Mouse (Mus musculus): ENCODE measurements around the gene Stau1. TPM values are rescaled to one million over a fixed set of nuclear protein-coding genes. Genes with fewer than 3 reads are reported as not detected.

The Stau1 gene
- polyA plus RNA-seq, 1 experiment from 2014 or later: 122 TPM

DNA sequence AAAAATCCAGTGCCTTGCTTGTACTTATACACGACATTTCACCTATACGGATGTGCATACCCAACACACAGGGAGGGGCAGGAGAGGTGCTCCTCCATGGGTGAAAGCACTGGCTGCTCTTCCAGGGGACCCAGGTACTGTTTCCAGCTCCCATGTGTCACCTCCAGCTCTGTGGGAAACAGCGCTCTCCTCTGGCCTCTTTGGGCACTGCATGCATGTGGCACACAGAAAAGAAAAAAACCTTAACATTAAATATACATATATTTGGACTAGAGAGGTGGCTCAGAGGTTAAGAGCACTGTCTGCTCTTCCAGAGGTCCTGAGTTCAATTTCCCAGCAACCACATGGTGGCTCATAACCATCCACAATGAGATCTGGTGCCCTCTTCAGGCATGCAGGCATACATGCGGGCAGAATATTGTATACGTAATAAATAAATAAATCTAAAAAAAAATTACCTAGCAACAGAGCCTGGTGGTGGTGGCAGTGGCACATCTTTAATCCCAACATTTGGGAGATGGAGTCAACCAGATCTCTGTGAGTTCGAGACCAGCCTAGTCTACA lies 92.3 kb downstream of the Stau1 start:
- no peaks in the 10 kb centered on the region for H3K27me3 ChIP-seq (replicated peaks)
- WGBS: 92% methylated on average over 6 of the region's 6 CpGs
- ATAC-seq (replicated peaks): no peak
- no peaks in the 10 kb centered on the region for H3K9me3 ChIP-seq
- H3K9ac ChIP-seq: no peak overlapping the region
- peaks cover 11% of the 10 kb centered on the region for H3K4me1 ChIP-seq
- H3K4me3 ChIP-seq: no peak overlapping the region
- H3K4me2 ChIP-seq: no peak overlapping the region
- H3K36me3 ChIP-seq (replicated peaks): no peaks in the 10 kb centered on the region
- no peak overlapping the region for H3K27ac ChIP-seq

DNA sequence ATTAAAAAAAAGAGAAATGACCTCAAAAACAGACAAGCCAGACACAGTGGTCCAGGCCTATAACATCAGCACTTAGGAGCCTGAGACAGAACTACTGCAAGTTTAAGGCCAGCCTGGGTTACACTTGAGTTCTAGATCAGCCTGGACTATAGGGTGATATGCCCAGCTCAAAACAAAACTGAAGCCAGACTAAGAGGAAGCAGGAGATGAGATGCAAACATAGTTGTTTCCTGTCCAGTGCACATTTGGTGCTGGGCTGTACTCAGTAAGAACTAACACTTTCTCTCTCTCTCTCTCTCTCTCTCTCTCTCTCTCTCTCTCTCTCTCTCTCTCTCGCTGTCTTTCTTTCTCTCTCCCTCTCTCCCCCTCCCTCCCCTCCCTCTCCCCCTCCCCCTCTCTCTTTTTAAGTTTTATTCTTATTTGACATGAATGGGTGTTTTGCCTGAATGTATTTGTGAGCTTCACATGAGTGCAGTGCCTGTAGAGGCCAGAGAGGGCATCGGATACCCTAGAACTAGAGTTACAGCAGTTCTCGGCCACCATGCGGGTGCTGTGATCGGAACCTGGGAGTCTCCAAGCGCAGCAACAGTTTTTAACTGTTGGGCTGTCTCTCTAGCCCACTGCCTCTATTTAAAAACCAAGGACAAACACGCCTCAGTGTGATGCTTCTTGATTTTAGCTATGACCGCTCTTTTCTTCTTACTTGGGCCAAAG lies 95.2 kb downstream of the Stau1 start:
- no peak overlapping the region for H3K9ac ChIP-seq
- no peaks in the 10 kb centered on the region for H3K9me3 ChIP-seq
- H3K4me3 ChIP-seq: no peak overlapping the region
- no peaks in the 10 kb centered on the region for H3K4me1 ChIP-seq
- H3K4me2 ChIP-seq: no peak overlapping the region
- no peaks in the 10 kb centered on the region for H3K27me3 ChIP-seq (replicated peaks)
- 88% methylated on average over 8 of the region's 8 CpGs for WGBS
- no peaks in the 10 kb centered on the region for H3K36me3 ChIP-seq (replicated peaks)
- ATAC-seq (replicated peaks): no peak
- no peak overlapping the region for H3K27ac ChIP-seq

DNA sequence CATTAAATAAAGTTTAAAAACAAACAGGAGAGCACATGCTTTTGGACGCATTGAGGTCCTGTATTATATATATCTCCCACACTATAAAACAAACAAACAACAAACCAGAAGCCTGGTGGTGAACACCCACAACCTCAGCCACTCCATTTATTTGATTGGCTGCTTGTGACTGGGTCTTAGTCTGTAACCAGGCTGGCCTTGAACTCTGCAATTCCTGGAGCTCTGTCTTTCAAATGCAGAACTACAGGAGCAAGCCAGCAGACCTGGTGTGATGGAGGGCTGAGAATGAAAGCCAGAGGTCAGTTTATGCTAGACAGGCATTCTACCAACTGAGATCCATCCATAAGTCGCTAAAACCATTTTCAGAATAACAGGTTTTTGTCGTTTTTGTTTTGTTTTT lies 96.4 kb downstream of the Stau1 start:
- 76% methylated on average over 3 of the region's 3 CpGs for WGBS
- Histone ChIP-seq H3K27ac (no peak overlapping the region), H3K27me3 (replicated peaks) (no peaks in the 10 kb centered on the region), H3K4me1 (no peaks in the 10 kb centered on the region), H3K9me3 (no peaks in the 10 kb centered on the region), H3K36me3 (replicated peaks) (no peaks in the 10 kb centered on the region), H3K4me2 (no peak overlapping the region), H3K9ac (no peak overlapping the region), H3K4me3 (no peak overlapping the region)
- ATAC-seq (replicated peaks): no peak

DNA sequence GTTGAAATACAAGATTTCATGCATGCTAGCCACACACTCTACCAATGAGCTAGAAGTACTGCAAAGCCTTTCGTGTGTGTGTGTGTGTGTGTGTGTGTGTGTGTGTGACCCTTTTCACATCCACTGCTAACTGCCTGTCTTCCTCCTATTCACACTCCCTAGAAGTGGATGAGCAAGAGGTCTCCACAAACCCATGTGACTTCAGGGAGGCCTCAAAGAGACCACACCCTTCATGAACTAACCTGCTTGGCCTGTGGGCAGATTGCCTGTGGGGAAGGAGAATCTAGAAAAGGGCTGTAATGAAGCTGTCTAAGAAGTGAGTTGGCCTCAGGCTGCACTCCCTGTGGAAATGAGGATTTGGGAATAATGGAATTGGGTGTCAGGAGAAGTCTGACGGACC lies 96.9 kb downstream of the Stau1 start:
- no peak for ATAC-seq (replicated peaks)
- 81% methylated on average over 2 of the region's 2 CpGs for WGBS
- Histone ChIP-seq H3K4me3 (no peak overlapping the region), H3K9ac (no peak overlapping the region), H3K9me3 (no peaks in the 10 kb centered on the region), H3K4me1 (no peaks in the 10 kb centered on the region), H3K4me2 (no peak overlapping the region), H3K27ac (no peak overlapping the region), H3K27me3 (replicated peaks) (no peaks in the 10 kb centered on the region), H3K36me3 (replicated peaks) (no peaks in the 10 kb centered on the region)

Other genes starting within 250 kb of the Stau1 start
- 10.2 and 11.0 TPM in 2 replicates for gene Trp53rkb, start 203.8 kb downstream of the Stau1 start, polyA plus RNA-seq (2015; fragmentation: Nextera tagmentation; extraction: Ambion mirVana)
- 4.9 and 5.2 TPM in 2 replicates for gene Arfgef2, start 190.7 kb downstream of the Stau1 start, polyA plus RNA-seq (2015; fragmentation: Nextera tagmentation; extraction: Ambion mirVana)
- gene Cse1l, start 90.3 kb downstream of the Stau1 start, polyA plus RNA-seq (2015; fragmentation: Nextera tagmentation; extraction: Ambion mirVana): 95.3 and 99.4 TPM in 2 replicates
- 38.8 and 40.7 TPM in 2 replicates for gene Ddx27, start 18.9 kb upstream of the Stau1 start, polyA plus RNA-seq (2015; fragmentation: Nextera tagmentation; extraction: Ambion mirVana)
- gene Znfx1, start 66.7 kb upstream of the Stau1 start, polyA plus RNA-seq (2015; fragmentation: Nextera tagmentation; extraction: Ambion mirVana): 9.5 and 10.1 TPM in 2 replicates
- 3.3 and 3.5 TPM in 2 replicates for gene Kcnb1, start 193.9 kb upstream of the Stau1 start, polyA plus RNA-seq (2015; fragmentation: Nextera tagmentation; extraction: Ambion mirVana)
- gene Ptgis, start 244.3 kb upstream of the Stau1 start, polyA plus RNA-seq (2015; fragmentation: Nextera tagmentation; extraction: Ambion mirVana): 4.3 and 4.8 TPM in 2 replicates